Mouse (Mus musculus) heart, postnatal 0 days (tissue): ENCODE results near the gene Olfr12.

Source experiments
- CTCF ChIP-seq: IDR thresholded peaks from 2 replicates; pipeline ENCODE4 v1.5.1; 2016; ENCODE audit warnings: antibody characterized with exemption, control low read depth, low read depth
- EP300 ChIP-seq: IDR thresholded peaks from 2 replicates; pipeline ENCODE4 v1.6.1; 2016; ENCODE audit warnings: antibody characterized with exemption, low read depth

GRCm38 (mm10) chr1:92634569-92634968 is 17.0 kb downstream of the Olfr12 start:
- TF ChIP-seq CTCF: no peak
- TF ChIP-seq EP300: no peak
